Mouse (Mus musculus): ENCODE measurements around the gene Nudt3. TPM values are rescaled to one million over a fixed set of nuclear protein-coding genes. Genes with fewer than 3 reads are reported as not detected.

The Nudt3 gene
- polyA plus RNA-seq, 1 experiment from 2014 or later = 47.6 TPM

- TF ChIP-seq EP300 (IDR thresholded peaks at IDR 0.05) (no peak), CTCF (IDR thresholded peaks at IDR 0.05) (no peak)
- ATAC-seq (no peak), DNase-seq (ENCODE audit: low spot score) (no peak)
These were observed 57.4 kb downstream of the Nudt3 start for GRCm38 (mm10) chr17:27565942-27566267.

GRCm38 (mm10) chr17:27565163-27565941 lies 57.9 kb downstream of the Nudt3 start, which contains the start of gene AI413582:
Gene AI413582, minus strand, starts transcription at chr17:27565756.
- Histone ChIP-seq H3K36me3 (ENCODE audit: insufficient read depth, low read length) (no peaks in the 10 kb centered on the region), H3K4me3 (ENCODE audit: low read depth, low read length) (peak within 1 kb of the TSS; percentile 61), H3K4me1 (ENCODE audit: insufficient read depth, low read depth, low read length) (peaks cover 6% of the 10 kb centered on the region; the same call in 1 of the 2 replicates), H3K9me3 (ENCODE audit: low read length) (no peaks in the 10 kb centered on the region), H3K9ac (replicated peaks; ENCODE audit: low read depth) (peak within 1 kb of the TSS; percentile 56), H3K27me3 (replicated peaks; ENCODE audit: insufficient read depth, low read length) (no peaks in the 10 kb centered on the region), H3K27ac (ENCODE audit: low read length) (no peak within 1 kb of the TSS), H3K4me2 (replicated peaks; ENCODE audit: low read depth, low read length) (peak within 1 kb of the TSS; percentile 98)
- ATAC-seq = peak; percentile 96
- TF ChIP-seq EP300 (IDR thresholded peaks at IDR 0.05) (no peak), CTCF (IDR thresholded peaks at IDR 0.05) (peak; percentile 98)
- DNase-seq (ENCODE audit: low spot score) = peak; percentile 96
- under 1% methylated on average over 55 of the region's 58 CpGs for WGBS

More at GRCm38 (mm10) chr17:27565942-27566267, 57.4 kb downstream of the Nudt3 start:
- peak overlapping the region; percentile 98 for H3K4me2 ChIP-seq (replicated peaks; ENCODE audit: low read depth, low read length)
- no peaks in the 10 kb centered on the region for H3K36me3 ChIP-seq (ENCODE audit: insufficient read depth, low read length)
- peak overlapping the region; percentile 36; the same call in 1 of the 2 replicates for H3K9ac ChIP-seq (replicated peaks; ENCODE audit: low read depth)
- peaks cover 6% of the 10 kb centered on the region; the same call in 1 of the 2 replicates for H3K4me1 ChIP-seq (ENCODE audit: insufficient read depth, low read depth, low read length)
- no peaks in the 10 kb centered on the region for H3K27me3 ChIP-seq (replicated peaks; ENCODE audit: insufficient read depth, low read length)
- peak overlapping the region; percentile 61 for H3K4me3 ChIP-seq (ENCODE audit: low read depth, low read length)
- no peak overlapping the region for H3K27ac ChIP-seq (ENCODE audit: low read length)
- H3K9me3 ChIP-seq (ENCODE audit: low read length) = no peaks in the 10 kb centered on the region
- 0% methylated on average over 13 of the region's 13 CpGs for WGBS

- H3K9ac ChIP-seq (replicated peaks; ENCODE audit: low read depth) = peak overlapping the region; percentile 56; the same call in 1 of the 2 replicates
- H3K36me3 ChIP-seq (ENCODE audit: insufficient read depth, low read length) = no peaks in the 10 kb centered on the region
- no peak; the same call in 1 of the 2 replicates for ATAC-seq
- H3K27me3 ChIP-seq (replicated peaks; ENCODE audit: insufficient read depth, low read length) = no peaks in the 10 kb centered on the region
- 15% methylated on average over 19 of the region's 20 CpGs for WGBS
- no peak for DNase-seq (ENCODE audit: low spot score)
- no peaks in the 10 kb centered on the region for H3K9me3 ChIP-seq (ENCODE audit: low read length)
- no peak for TF ChIP-seq EP300 (IDR thresholded peaks at IDR 0.05)
- peak; percentile 57 for TF ChIP-seq CTCF (IDR thresholded peaks at IDR 0.05)
- H3K4me2 ChIP-seq (replicated peaks; ENCODE audit: low read depth, low read length) = peak overlapping the region; percentile 98
- peaks cover 6% of the 10 kb centered on the region; the same call in 1 of the 2 replicates for H3K4me1 ChIP-seq (ENCODE audit: insufficient read depth, low read depth, low read length)
- no peak overlapping the region for H3K27ac ChIP-seq (ENCODE audit: low read length)
- H3K4me3 ChIP-seq (ENCODE audit: low read depth, low read length) = peak overlapping the region; percentile 61
These were observed 58.7 kb downstream of the Nudt3 start for GRCm38 (mm10) chr17:27564391-27565162.

- Histone ChIP-seq H3K27me3 (replicated peaks; ENCODE audit: insufficient read depth, low read length) (no peaks in the 10 kb centered on the region), H3K36me3 (ENCODE audit: insufficient read depth, low read length) (no peaks in the 10 kb centered on the region), H3K4me1 (ENCODE audit: insufficient read depth, low read depth, low read length) (peaks cover 6% of the 10 kb centered on the region; the same call in 1 of the 2 replicates), H3K27ac (ENCODE audit: low read length) (no peak overlapping the region), H3K9ac (replicated peaks; ENCODE audit: low read depth) (no peak overlapping the region), H3K4me3 (ENCODE audit: low read depth, low read length) (no peak overlapping the region), H3K9me3 (ENCODE audit: low read length) (no peaks in the 10 kb centered on the region), H3K4me2 (replicated peaks; ENCODE audit: low read depth, low read length) (no peak overlapping the region)
- DNase-seq (ENCODE audit: low spot score) = no peak
- TF ChIP-seq CTCF (IDR thresholded peaks at IDR 0.05) (no peak), EP300 (IDR thresholded peaks at IDR 0.05) (no peak)
- 61% methylated on average over 7 of the region's 7 CpGs for WGBS
- no peak for ATAC-seq
These were observed 59.5 kb downstream of the Nudt3 start for GRCm38 (mm10) chr17:27563771-27564244.

GRCm38 (mm10) chr17:27561809-27562526 lies 61.3 kb downstream of the Nudt3 start:
- H3K4me3 ChIP-seq (ENCODE audit: low read depth, low read length) = no peak overlapping the region
- H3K9ac ChIP-seq (replicated peaks; ENCODE audit: low read depth) = no peak overlapping the region
- 56% methylated on average over 8 of the region's 11 CpGs for whole genome bisulfite sequencing
- H3K4me1 ChIP-seq (ENCODE audit: insufficient read depth, low read depth, low read length) = peaks cover 12% of the 10 kb centered on the region; the same call in 1 of the 2 replicates
- H3K9me3 ChIP-seq (ENCODE audit: low read length) = no peaks in the 10 kb centered on the region
- no peak for ATAC-seq
- no peak overlapping the region for H3K27ac ChIP-seq (ENCODE audit: low read length)
- no peaks in the 10 kb centered on the region for H3K36me3 ChIP-seq (ENCODE audit: insufficient read depth, low read length)
- DNase-seq (ENCODE audit: low spot score) = peak; percentile 70
- H3K27me3 ChIP-seq (replicated peaks; ENCODE audit: insufficient read depth, low read length) = no peaks in the 10 kb centered on the region
- no peak overlapping the region for H3K4me2 ChIP-seq (replicated peaks; ENCODE audit: low read depth, low read length)
- TF ChIP-seq CTCF (IDR thresholded peaks at IDR 0.05) (no peak), EP300 (IDR thresholded peaks at IDR 0.05) (0 out of 2 replicates have a peak, but pooled peaks have one; percentile 18)
